Mouse (Mus musculus): ENCODE data around the gene Isg20.

Isg20 gene

DNA sequence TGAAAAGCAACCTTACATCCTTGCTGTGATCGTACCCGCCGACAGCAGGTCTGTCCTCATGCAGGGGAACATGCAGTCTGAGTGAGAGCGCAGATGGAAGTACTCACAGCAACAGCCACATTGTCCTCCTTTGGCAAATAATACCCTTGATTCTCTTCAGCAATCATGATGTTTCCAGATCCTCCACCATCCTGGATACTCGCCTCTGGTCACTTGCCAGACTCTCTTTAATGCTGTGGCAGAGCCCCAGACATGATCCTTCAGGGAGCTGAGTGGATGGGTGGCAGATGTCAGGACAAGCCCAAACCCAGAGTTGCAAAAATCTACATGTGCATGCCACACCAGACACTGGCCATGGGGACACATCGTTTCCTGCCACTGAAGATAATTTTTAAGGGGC, 41.9 kb downstream of the Isg20 start:
- DNase-seq (ENCODE audit: low spot score in 2 of 2): peak in 1 of 2 experiments; percentile 46

DNA sequence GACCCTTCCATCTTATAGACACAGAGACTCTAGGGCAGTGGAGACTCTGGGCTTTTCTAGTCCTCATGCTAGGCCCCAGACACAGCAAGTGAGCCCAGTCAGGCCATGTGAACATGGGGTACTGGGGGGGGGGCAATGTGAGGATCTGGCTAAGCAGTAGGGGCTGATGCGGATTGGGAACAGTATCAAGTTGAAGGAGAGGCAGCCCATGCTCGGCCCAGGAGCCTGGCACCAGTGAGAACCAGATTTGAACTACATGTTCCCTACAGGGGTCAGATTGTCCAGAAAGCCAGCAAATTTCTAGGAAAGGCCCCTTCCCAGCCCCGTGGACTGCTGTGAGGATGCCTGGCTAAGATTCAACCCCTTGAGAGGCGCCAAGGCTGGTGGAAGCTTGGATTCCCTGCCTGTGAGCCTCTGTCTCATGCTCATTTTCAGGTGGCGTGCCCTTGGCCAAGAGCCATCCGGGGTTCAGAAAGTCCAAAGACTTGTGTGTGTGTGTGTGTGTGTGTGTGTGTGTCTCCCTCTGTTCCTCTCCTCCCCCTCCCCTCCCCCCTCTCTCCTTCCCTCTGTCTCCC, 45.4 kb downstream of the Isg20 start:
- peak in 1 of 2 experiments; percentile 56 for DNase-seq (ENCODE audit: low spot score in 2 of 2)

DNA sequence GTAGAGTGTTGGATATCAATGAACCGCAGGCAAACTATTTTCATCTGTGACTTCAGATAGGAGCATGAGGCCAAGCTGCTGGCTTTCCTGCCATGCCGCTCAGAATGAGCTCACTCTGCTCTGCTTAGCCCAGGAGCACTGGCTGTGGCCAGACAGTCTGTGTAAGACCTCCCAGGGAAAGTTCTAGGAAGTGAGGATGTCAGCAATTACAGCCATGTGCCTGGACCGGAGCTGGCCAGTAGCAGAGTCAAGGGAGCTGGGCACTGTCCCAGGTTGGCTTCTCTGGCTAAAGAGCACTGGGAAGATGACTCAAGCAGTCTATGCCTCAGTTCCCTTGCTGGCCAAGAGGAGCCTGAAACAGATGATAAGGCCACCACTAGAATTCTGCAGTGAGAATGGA, 50.7 kb downstream of the Isg20 start:
- DNase-seq (ENCODE audit: low spot score in 2 of 2): no peak

All from cerebellum, postnatal 4 days (tissue).